Mouse (Mus musculus): ENCODE measurements at regions not wholly inside any gene's neighbourhood (a gene's known extent, or its start where the extent isn't known, plus 50 kb on each side); places are given as distances from the start of the nearest gene placed in this dataset.

DNA sequence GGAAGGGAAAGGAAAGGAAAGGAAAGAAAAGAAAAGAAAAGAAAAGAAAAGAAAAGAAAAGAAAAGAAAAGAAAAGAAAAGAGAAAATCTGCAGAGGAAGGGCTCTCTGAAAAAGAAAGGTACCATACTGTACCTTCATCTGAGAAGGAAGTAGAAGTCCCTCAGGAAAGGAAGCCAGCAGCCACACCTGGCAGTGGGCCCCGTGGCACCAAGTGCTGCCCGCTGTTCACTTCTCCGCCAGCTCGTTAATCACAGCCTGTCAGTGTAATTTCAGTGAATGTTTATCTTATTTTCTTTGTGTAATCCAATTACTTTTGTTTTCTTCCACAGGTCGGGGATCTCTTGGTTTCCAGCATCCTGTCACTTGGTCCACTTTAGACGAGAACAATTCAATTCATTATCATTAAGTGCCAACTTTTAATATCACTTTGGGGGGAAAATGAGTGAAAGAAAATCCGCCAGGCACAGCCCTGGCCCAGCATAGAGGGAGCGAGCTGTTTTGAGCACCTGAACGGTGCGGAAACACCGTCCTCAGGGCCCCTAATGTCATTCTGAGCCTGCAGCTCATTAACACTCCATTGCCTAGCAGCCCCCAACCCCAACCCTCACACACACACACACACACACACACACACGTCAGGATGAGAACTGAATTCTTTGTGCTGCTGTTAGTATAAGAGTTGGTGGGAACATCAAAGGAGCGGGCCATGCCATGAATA lies 309.7 kb downstream of the Irx2 start:
- no peak for DNase-seq (ENCODE audit: low spot score in 2 of 2)

DNA sequence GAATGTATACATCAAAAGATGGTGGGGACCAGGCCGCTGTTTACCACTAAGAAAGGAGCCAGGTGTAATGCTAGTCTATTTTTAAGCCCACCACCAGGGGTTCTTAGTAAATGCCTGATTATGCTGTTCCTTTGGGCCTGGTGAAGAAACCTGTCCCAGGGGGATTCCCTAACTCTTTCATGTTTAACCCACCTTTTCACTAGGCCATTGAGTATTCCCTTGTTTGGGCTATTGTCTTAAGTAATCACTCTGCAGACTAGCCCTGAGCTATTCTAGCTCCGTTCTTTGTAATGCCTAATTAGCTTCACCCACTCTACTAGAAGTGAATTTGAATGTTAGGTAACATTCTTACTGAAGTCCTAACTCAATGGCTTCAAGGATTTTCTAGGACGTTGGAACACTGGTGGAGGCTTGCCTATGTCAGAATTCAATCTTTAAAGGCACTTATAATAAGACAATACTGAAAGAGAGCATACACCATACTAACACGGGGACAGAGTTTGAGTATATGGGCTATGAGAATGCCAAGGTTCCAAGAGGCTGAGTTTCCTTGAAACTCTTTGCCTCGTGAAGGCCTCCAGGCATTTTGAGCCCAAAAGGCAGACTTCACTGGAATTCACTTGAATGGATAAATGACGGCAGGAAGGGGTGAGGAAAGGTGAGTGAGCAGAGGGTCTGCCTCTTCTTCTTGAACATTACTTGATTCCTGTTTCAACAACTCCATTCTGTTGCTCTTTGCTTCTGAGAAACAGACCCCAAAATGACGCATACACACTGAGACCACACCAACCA lies 312.7 kb upstream of the Irx4 start:
- DNase-seq (ENCODE audit: low spot score in 2 of 2), result no peak

DNA sequence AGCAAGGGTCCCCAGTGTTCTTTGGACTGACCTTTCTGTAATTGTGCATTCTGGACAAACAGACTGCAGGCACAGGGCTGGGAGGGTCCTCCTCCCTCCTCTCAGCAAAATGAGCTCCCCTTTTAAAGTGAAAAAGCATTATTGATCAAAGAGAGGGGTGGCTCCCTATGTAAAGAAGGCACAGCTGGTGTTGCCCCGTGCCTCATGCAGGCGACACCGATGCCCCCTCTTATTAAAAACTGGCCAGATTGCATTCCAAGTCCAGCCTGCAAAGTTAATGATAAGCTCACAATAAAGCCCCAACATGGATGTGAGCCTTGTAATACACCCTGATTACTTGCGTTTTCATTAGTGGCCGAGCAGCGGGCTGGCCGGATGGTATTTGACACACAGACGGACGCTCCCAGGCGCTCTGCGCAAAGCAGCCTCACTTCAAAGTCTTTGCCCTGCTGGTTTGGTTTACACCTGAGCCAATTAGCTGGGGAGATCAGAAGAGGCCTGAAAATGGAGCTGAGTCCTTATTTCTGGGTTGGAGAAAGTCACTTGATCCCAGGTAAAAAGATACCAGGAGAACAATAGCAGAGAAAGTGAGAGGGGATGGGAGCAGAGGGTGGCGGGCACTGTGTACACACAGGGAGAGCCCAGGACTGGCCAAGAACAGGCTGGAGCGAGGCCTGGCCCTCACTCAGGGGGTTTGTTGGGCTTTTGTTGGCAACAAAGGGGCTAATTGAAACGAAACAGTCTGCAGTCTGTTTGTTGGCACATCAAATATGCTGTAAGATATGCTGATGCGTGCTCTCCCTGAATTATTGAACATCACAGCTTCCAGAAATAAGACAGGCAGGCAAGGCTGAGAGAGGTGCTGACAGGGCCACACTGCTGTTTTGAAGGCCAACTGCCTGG lies 301.4 kb upstream of the Irx4 start:
- no peak for DNase-seq (ENCODE audit: low spot score in 2 of 2)

DNA sequence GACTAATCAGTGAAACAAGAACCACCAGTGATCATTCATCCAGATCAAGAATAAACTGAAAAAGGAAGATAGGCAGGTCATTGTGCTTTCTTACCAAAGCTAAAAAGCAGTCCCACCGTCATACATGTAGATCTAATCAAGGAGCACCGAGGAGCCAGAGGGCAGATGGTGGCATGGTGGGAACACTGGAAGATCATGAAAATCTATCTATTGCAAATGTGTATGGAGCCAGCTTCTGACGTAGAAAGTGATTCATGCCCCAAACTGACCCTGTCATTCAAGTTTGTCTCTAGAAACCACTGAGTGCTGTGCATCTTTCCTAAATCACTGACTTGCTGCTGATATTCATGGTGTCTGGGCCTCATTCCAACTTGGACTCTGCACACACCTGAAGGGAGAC lies 299.0 kb upstream of the Irx4 start:
- DNase-seq (ENCODE audit: low spot score in 2 of 2), result no peak

DNA sequence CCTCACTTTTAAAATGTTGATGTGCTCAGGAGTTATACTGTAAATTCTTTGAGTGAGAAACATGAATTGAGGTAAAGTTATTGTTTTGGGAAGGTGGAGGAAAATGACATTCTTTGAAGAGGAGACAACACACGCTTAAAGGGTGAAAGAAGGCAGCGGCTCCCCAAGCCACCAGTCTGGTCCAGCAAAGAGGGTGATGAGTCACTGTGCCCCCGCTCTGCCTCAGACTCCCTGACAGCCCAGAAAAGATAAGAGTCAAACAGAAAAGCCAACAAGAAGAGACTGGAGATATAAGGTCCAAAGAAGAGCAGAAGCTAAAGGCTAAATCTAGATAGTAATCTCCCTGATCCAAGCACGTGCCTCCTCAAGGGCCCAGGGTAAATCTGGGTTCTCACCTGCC lies 288.1 kb upstream of the Irx4 start:
- DNase-seq (ENCODE audit: low spot score in 2 of 2), result no peak

DNA sequence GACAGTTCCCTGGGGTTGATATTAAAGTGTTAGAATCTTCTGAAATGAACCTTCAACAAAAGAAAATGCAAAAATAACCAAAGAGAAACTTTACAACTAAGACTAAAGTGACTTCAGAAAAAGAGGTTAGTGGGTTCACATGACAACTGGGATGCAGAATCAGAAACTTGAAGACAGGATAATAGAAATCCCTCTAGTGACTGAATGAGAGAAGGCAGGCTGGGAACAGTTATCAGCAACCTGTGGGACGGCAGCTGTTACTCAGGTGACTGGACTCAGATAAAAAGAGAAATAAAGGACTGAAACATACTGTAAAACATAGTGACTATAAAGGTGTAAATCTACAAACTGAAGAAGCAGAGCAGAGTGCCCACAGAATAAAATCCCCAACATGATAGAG lies 287.4 kb upstream of the Irx4 start:
- no peak for DNase-seq (ENCODE audit: low spot score in 2 of 2)

DNA sequence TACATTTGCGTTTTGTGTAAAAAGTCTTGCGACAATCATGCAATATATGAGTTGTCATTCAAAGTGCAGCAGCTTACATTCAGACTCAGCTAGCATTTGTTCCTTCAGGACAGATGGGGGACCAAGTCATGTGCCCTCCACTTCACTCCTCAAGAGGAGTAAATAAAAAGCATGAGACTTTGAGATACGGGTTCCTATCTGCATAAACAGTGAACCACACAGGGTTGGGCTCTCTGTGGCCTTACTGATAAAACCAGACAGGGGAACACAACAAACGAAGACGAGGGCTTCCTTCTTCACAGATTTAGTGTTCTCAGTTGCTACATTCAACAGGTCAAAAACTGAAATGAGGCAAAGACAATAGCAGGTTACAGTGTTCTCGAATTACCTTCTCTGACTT lies 283.1 kb upstream of the Irx4 start:
- no peak for DNase-seq (ENCODE audit: low spot score in 2 of 2)

DNA sequence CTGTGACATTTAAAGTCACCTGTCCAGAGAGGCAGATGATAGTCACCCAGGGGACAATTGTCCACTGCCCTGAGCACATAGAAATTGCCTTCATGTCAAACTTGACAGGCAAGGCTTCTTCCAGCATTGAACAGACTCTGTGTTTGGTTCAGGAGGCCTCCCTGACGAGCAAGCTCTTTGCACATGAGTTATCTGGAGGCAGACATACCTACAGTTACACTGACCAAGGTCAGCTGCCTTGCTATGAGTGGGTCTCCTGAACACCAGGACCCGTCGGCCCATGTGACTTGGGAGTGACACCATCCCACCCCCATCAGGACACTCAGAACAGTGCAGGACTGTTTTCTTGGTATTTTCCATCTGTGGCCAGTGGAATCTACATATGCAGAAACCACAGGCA lies 282.3 kb upstream of the Irx4 start:
- DNase-seq (ENCODE audit: low spot score in 2 of 2), result no peak

DNA sequence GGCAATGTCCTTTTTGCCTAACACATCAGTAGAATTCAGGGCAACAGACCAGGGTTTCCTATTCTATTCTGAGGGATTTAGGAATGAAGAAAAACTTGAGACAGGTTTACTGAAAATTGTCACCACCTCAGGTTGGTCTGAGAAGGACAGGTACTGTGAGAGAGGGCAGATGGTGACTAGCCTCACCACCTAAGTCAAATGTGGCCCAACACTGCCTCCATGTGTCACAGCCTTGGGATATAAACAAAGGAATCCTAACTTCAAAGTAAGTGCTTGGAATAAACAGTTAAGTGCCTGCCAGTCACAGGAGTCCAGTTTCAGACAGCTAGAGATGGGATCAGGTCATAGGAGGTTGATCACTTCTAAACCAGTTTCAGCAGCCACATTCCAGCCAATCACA lies 281.3 kb upstream of the Irx4 start:
- DNase-seq (ENCODE audit: low spot score in 2 of 2), result no peak

DNA sequence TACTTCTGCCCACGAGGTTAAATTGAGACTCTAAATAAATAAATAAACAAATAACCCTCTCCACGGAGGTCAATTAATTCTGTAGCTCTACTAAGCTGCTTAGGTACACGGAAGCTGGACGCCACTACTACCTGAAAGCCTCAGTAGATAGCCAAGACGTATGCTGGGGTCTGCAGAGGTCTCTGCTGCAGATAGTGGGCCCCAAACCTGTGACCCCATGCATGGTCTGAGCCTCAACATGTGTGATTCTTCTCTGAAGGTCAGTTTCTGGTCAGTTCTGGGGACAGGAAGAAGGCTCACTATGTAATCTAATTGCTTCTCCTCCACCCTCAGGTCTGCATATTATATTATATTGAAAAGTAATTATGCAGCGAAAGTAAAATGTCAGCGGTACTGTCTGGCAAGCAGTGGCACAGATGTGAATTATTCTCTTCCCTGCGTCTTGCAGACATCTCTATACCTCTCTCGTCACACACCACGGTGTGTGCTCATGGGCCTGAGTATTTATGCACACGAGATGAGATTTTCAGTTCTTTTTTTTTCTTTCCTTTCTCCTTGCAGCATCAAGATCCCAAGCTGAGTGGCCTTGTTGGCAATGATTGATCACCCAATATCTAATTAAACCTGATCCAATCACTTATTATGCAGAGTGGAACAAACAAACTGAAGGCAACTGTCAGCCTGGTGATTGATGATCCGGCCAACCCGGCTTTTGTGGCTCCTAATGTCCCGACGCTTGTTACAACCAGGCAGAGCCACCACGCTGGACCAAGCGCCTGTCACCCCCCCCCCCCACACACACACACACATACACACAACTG lies 267.5 kb upstream of the Irx4 start:
- DNase-seq (ENCODE audit: low spot score in 2 of 2), result no peak

DNA sequence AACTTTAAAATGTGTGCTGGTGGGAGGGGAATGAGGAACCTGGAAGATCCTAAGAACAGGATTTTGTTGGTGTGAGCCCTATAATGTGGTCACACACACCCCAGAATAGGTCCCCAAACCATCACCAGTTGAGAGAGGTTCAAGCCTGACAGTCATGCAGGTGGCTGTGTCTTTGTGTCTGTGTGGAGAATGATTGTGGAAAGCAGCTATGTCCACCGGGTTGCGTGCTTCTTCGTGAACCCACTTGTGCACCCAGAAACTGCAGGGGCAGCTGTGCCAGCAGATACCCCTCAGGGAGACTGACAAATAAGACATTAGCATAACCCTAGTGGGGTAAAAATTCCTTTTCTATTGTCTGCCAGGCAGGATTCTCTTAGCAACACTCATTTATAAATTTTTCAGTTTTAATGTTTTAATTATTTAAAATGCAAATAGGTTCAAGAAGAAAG lies 266.8 kb upstream of the Irx4 start:
- DNase-seq (ENCODE audit: low spot score in 2 of 2), result no peak

DNA sequence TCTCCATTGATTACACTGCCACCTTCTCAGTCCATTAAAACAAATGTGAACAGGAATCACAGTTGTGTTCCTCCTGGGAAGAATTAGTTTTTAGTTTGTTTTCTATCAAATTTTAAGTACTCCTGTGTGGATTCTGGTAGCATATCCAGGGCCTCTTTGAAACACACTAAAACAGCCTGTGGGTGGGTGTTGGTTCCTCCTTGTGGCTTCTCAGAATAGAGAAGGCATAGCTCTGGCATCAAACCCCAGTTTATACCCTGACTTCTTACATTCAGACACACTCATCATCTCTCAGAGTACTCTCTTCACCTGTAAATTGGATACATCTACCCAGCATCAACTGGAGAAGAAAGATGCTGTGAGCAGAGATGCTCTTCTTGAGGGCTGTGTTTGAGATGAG lies 265.7 kb upstream of the Irx4 start:
- DNase-seq (ENCODE audit: low spot score in 2 of 2), result peak in 1 of 2 experiments; percentile 5

DNA sequence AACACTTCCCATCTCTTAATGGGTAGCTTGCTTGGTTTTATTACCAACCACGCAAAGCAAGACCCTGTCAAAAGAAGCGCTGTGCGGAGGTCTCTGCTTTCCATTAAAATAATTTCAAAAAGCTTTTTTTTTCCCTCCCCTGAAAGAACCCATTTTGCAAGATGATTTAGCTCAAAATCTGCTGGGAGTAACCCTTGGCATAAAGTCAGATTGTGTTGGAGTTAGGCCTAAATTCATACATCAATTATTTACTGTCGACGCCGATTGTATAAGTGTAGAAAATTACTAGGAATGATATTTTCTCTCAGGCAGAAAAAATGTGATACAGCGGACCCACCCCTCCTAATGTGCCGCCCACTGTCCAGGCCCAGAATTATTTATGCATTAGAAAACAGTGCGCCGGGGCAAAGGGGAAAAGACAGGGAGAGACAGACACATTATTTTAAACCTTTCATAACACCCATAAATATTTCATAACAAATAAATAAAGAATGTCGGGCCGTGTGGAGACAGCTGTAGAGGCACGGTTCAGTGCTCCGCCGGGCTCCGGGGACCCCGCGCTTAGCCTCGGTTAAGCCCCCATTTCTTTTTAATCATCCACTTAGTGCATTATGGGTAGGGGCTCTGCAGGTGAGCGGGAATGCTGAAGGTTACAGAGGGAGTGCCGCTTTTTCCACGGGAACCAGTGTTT lies 251.3 kb upstream of the Irx4 start:
- DNase-seq (ENCODE audit: low spot score in 2 of 2), result no peak

DNA sequence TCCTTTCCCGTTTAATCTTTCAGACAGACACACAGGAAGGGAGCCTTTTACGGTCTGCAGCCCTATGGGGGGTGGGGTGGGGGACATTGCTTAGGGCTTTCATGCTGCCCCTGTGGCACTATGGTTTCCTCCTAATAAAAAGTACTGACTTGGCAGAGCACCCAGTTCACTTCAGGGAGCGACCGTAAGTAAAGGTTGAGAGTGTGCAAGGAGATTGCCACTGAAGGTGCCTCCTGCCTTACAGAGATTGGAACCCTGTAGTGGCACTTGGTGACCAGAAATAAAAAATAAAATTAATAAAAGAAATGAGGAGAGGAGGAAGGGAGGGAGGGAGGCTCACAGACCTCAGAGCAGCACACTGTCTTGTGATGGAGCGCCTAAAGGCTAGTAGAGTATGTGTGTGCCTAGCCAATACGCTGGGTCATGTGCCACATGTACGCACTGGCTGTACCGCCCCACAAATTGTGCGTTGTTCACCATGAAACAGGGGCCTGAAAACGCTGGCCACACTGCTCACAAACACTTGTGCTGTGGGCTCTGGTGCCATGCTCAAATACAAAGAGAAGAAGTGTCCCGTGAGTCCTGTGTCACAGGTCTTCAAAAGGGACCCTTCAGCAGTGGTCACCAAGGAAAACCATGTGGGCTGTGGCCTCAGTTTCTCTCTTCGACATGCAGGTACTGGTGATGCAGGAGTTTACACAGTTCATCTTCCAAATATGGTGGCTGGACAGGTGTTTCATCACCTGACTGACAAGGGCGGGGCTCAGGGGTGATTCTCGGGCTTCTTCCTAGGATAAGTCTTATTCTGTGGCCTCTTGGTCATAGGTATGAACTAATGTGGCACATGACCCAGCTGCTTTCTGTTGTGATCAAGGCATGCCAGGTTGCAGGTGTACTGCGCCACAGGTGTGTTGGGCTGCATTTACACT lies 250.5 kb upstream of the Irx4 start:
- DNase-seq (ENCODE audit: low spot score in 2 of 2), result no peak

DNA sequence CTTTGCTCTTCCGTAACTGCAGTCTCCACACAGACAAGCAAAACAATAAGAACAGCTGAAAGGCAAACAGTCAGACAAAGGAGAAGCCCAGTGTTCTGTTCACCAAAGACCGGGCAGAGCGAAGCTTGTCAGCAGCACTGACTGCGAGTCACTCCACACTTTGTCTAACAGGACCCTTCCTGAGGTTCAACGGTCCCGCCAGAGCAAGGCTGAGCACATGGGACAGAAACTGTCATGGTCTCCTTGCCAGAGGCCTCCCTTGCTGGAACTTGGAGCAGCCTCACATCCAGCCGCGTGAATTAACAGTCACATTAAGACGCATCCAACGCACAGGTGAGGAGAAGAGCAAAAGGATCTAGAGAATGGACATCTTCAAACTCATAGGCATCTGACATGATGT lies 241.1 kb upstream of the Irx4 start:
- no peak for DNase-seq (ENCODE audit: low spot score in 2 of 2)

DNA sequence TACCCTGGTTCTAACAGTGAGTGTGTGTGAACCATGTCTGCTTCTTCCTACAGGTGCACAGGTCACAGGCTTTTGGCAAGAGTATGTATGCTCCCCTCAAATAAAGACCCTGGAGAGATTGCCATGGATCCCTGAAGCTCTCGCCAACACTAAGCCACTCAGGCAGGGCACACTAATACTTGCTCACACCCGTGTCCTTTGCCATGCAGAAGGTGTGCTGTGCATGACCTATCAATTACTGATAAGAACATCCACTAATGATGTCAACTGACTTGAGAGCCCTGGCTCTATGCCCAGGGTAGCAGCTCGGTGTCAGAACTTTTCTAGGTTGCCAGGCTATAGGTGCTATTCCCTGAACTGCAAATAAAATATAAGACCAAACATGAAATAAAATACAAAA lies 229.1 kb upstream of the Irx4 start:
- no peak for DNase-seq (ENCODE audit: low spot score in 2 of 2)

DNA sequence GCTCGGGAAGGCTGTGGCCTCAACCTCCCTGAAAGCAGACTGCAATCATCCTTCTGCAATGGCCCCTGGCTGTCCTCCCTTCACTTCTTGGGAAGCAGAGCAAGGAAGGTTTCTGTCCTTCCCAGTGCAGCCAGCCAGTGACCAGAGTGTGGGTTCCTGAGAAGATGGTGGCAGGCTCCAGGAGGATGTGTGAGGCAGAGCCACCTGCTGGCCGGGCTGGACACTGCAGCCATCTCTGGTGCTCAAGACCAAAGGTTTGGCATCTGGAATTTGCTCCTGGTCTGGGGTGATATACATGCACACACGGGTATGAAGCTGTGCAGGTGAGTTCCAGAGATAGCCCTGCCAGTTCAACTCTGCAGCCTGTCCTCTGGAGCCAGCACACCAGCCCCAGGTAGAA lies 227.2 kb upstream of the Irx4 start:
- peak; percentile 46 to 64 for DNase-seq (ENCODE audit: low spot score in 2 of 2)

DNA sequence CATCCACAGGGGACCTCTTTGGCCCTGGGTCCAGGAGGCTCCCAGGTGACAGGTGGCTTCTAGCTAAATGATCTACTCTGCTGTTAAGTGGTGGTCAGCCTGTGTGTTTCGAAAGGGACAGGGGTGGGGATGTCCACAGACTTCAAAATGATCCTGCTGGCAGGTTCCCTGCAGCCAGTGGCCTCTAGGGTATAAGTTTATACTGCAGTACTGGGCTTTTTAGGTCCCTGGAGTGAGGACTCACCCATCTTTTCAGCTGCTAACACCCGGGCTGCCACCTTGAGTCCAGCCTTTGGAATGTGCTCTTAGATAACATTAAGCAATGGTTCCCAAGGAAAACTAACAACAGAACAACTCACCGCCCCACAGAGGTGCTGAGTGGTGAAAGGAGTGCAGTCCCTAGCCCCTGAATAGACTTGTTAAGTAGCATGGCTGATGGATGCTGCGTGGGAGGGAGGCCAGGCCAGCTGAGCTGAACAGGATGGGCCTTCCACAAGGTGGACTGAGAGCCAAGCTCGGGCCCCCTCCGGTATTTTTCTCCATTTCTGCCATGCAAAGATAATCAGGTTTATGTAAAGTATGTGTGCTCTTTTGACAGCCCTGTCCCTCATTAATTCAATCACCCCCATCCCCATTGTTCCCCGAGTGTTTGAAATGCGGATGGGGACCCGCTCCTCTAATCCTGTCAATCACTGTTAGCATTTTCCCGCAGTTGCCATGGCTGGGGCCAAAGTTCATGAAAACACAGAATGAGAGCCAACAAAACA lies 226.0 kb upstream of the Irx4 start:
- peak; percentile 9 to 13 for DNase-seq (ENCODE audit: low spot score in 2 of 2)

DNA sequence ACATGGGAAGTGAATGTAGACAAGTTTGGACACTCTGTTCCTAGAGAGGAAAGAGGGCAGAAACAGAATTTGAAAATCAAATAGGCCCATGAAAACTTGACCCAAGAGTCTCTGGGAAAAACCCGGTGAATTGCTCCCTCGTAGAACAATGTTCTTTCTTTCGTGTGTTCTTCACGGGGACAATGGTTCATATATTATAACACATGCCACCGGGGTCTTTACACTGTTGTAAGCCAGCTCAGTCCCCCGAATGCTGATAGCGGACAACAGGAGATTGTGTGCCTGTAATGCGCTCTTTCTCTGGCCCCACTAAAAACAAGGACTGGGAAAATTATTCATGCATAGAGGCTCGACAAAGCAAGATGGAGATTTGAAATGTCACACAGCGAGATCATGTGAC lies 225.4 kb upstream of the Irx4 start:
- no peak for DNase-seq (ENCODE audit: low spot score in 2 of 2)

Data from frontal cortex, postnatal 36 days (tissue).